Mouse (Mus musculus) CD4-positive, CD25-positive, alpha-beta regulatory T cell, adult 4 months (primary cell): ENCODE results near the gene Gkn3. TPM values are rescaled to one million over a fixed set of nuclear protein-coding genes. Genes with fewer than 3 reads are reported as not detected.

Experiments used
- ATAC-seq: one replicate; pipeline ENCODE4 v1.8.0; 2017
- polyA plus RNA-seq, 2 experiments: library from polyadenylated mRNA; unstranded; fragments of 100-300 nt; shearing (Covaris generic); gene quantifications; one replicate each; pipeline ENCODE4 v1.2.1; 2017

Gkn3 gene
- not detected for polyA plus RNA-seq

GRCm38 (mm10) chr6:87388877-87389276, at the start of gene Gkn3:
Gkn3 (minus strand) TSS chr6:87388935.
- no peak for ATAC-seq

GRCm38 (mm10) chr6:87436745-87437144, 48.0 kb upstream of the Gkn3 start:
- no peak for ATAC-seq

- no peak for ATAC-seq
These were observed 47.1 kb upstream of the Gkn3 start for GRCm38 (mm10) chr6:87435791-87436190.

GRCm38 (mm10) chr6:87428487-87429044, 39.8 kb upstream of the Gkn3 start, which contains the start of gene Bmp10:
Bmp10 (plus strand) TSS chr6:87428994.
- no peak for ATAC-seq

GRCm38 (mm10) chr6:87427616-87428015, 38.9 kb upstream of the Gkn3 start:
- ATAC-seq: no peak

GRCm38 (mm10) chr6:87426954-87427353, 38.2 kb upstream of the Gkn3 start:
- ATAC-seq: no peak

- no peak for ATAC-seq
These were observed 35.5 kb upstream of the Gkn3 start for GRCm38 (mm10) chr6:87424037-87424816.

GRCm38 (mm10) chr6:87422304-87422703, 33.6 kb upstream of the Gkn3 start:
- no peak for ATAC-seq

- no peak for ATAC-seq
These were observed 23.3 kb upstream of the Gkn3 start for GRCm38 (mm10) chr6:87412011-87412410.

- ATAC-seq: no peak
These were observed 12.7 kb upstream of the Gkn3 start for GRCm38 (mm10) chr6:87401456-87401855.

GRCm38 (mm10) chr6:87399886-87400566, 11.3 kb upstream of the Gkn3 start:
- peak; percentile 90 for ATAC-seq

- peak; percentile 83 for ATAC-seq
These were observed 10.4 kb upstream of the Gkn3 start for GRCm38 (mm10) chr6:87399137-87399536.

- no peak for ATAC-seq
These were observed 6.0 kb upstream of the Gkn3 start for GRCm38 (mm10) chr6:87394783-87395182.

- ATAC-seq: no peak
These were observed 4.9 kb upstream of the Gkn3 start for GRCm38 (mm10) chr6:87393466-87394205.

GRCm38 (mm10) chr6:87389455-87389989, 787 bp upstream of the Gkn3 start:
- no peak for ATAC-seq

GRCm38 (mm10) chr6:87386681-87387080, 2.1 kb downstream of the Gkn3 start:
- ATAC-seq: no peak

- peak; percentile 39 for ATAC-seq
These were observed 2.5 kb downstream of the Gkn3 start for GRCm38 (mm10) chr6:87386203-87386602.

- ATAC-seq: no peak
These were observed 4.0 kb downstream of the Gkn3 start for GRCm38 (mm10) chr6:87384761-87385160.

GRCm38 (mm10) chr6:87383926-87384691, 4.6 kb downstream of the Gkn3 start:
- peak; percentile 56 for ATAC-seq

- no peak for ATAC-seq
These were observed 15.7 kb downstream of the Gkn3 start, which contains the start of gene Gkn2 for GRCm38 (mm10) chr6:87373057-87373456. Gkn2 (plus strand) TSS chr6:87373357.

GRCm38 (mm10) chr6:87369223-87369622, 19.5 kb downstream of the Gkn3 start:
- no peak for ATAC-seq

GRCm38 (mm10) chr6:87354441-87354840, 34.3 kb downstream of the Gkn3 start:
- ATAC-seq: no peak
